Comparison of ENCODE assay signal across 24 mouse cellular contexts in the genomic region with DNA sequence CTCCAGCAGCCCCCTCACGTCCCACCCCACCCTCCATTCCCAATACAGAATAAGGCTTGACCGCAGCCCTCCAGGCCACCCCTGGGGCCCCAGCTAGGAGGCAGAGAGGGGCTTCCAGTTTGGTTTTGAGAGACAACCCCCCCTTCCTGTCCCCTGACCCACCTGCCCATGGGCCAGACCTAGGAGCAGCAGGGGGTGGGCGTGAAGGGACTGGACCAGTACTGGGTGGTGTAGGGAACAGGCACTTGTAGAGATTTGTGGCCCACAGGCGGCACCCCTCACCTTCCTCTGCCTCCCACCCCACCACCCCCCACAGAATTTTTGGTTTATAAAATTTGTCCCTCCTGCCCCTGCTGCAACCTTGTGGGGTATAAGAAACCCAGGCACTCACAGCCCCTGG. TPM values are rescaled to one million over a fixed set of nuclear protein-coding genes. Genes with fewer than 3 reads are reported as not detected.
DNase-seq lines count a peak whose midpoint lies in the region; ATAC-seq and TF ChIP-seq lines count a peak whose summit lies in the region.
"Had no signal": no experiment of that assay in that cellular context is flagged by ENCODE, and none has a peak within 500 bp of the region (broad histone marks: within the 10 kb centered on the region; RNA-seq: fewer than 3 reads in every experiment).

No protein-coding gene starts in this region.

- peaks cover 81% of the 10 kb centered on the region for H3K4me1 ChIP-seq in heart, embryonic 13.5 days
- peaks cover 3 to 31% of the 10 kb centered on the region in 2 experiments; a peak in 3 of 4 replicates for H3K4me1 ChIP-seq in ES-E14 (ENCODE audit: control insufficient read depth in 2 of 2, insufficient read depth in 2 of 2, low read length in 2 of 2, poor library complexity in 1 of 2)
- peaks cover 64% of the 10 kb centered on the region for H3K4me1 ChIP-seq in embryonic facial prominence, embryonic 13.5 days

- H3K27ac ChIP-seq in heart, embryonic 13.5 days (replicated peaks) = no peak overlapping the region; the same call in 1 of the 2 replicates
- H3K27ac ChIP-seq in layer of hippocampus, adult 2 months = peak overlapping the region; percentile 55; the same call in 1 of the 2 replicates
- peak overlapping the region; percentile 54; the same call in 1 of the 2 replicates for H3K27ac ChIP-seq in ES-E14 (ENCODE audit: insufficient read depth, low read depth, low read length, poor library complexity, severe bottlenecking)
- H3K27ac ChIP-seq in embryonic facial prominence, embryonic 13.5 days = 0 out of 2 replicates have a peak overlapping the region, but pooled peaks have one; percentile 7
- H3K27ac ChIP-seq: hindbrain, embryonic 15.5 days; intestine, embryonic 15.5 days; limb, embryonic 15.5 days; liver, embryonic 14.5 days; stomach, embryonic 15.5 days had no signal

- DNase-seq in heart, postnatal 10 days = no peak
- peak in 1 of 2 experiments; percentile 6 for DNase-seq in layer of hippocampus, adult 2 months (ENCODE audit: low spot score in 2 of 2)
- DNase-seq in layer of hippocampus, adult 8-10 months (ENCODE audit: low spot score in 2 of 2) = no peak
- no peak for DNase-seq in ES-E14 (ENCODE audit: low read depth, low spot score)
- no peak for DNase-seq in gastrocnemius, postnatal 10 days
- DNase-seq: adrenal gland, postnatal 36 days; cerebellum, adult 11 months; cerebellum, postnatal 25 days; forebrain, postnatal 0 days; heart, postnatal 14 days; lung, embryonic 14.5 days; right cerebral cortex, adult 18-20 months; right cerebral cortex, postnatal 4 days; thymus, postnatal 25 days had no signal

- no peak overlapping the region for H3K4me2 ChIP-seq in heart, embryonic 13.5 days
- no peak overlapping the region for H3K4me2 ChIP-seq in embryonic facial prominence, embryonic 13.5 days
- H3K4me2 ChIP-seq: hindbrain, embryonic 15.5 days; intestine, embryonic 15.5 days; limb, embryonic 15.5 days; lung, embryonic 14.5 days; stomach, embryonic 15.5 days had no signal

- peak overlapping the region; percentile 56 for H3K9ac ChIP-seq in heart, embryonic 13.5 days
- H3K9ac ChIP-seq in ES-E14 (ENCODE audit: insufficient read depth, low read depth, low read length, poor library complexity, severe bottlenecking) = no peak overlapping the region
- H3K9ac ChIP-seq in embryonic facial prominence, embryonic 13.5 days = 0 out of 2 replicates have a peak overlapping the region, but pooled peaks have one; percentile 21
- H3K9ac ChIP-seq: forebrain, postnatal 0 days; hindbrain, embryonic 15.5 days; intestine, embryonic 15.5 days; limb, embryonic 15.5 days; liver, embryonic 14.5 days; lung, embryonic 14.5 days; stomach, embryonic 15.5 days had no signal

- ATAC-seq in heart, embryonic 13.5 days (ENCODE audit: extremely low read depth, insufficient number of reproducible peaks, low FRiP score, low TSS enrichment) = no peak
- ATAC-seq in embryonic facial prominence, embryonic 13.5 days (ENCODE audit: insufficient number of reproducible peaks, insufficient read depth, low FRiP score, low TSS enrichment, low read depth) = no peak
- no peak for ATAC-seq in cerebellum, adult (ENCODE audit: insufficient number of reproducible peaks, low FRiP score, low TSS enrichment)
- ATAC-seq: forebrain, postnatal 0 days; intestine, embryonic 15.5 days had no signal

- H3K4me3 ChIP-seq in heart, embryonic 13.5 days = no peak overlapping the region
- no peak overlapping the region for H3K4me3 ChIP-seq in layer of hippocampus, adult 2 months
- no peak overlapping the region for H3K4me3 ChIP-seq in ES-E14 (ENCODE audit: insufficient read depth in 1 of 2, low read depth in 1 of 2, low read length in 2 of 2, poor library complexity in 1 of 2, severe bottlenecking in 1 of 2)
- H3K4me3 ChIP-seq in embryonic facial prominence, embryonic 13.5 days = no peak overlapping the region
- H3K4me3 ChIP-seq: heart, embryonic 10.5 days; hindbrain, embryonic 15.5 days; intestine, embryonic 15.5 days; limb, embryonic 15.5 days; megakaryocyte, embryonic 14.5 days; stomach, embryonic 15.5 days had no signal

- in situ Hi-C loops in ES-E14 (cut with MboI; ENCODE audit: low sequenced_read_pairs in 2 of 2, unreplicated experiment in 2 of 2) = no loop called here

- H3K9me3 ChIP-seq in heart, embryonic 13.5 days = no peaks in the 10 kb centered on the region
- no peaks in the 10 kb centered on the region for H3K9me3 ChIP-seq in ES-E14 (ENCODE audit: control insufficient read depth, insufficient read depth, low read depth, low read length)
- no peaks in the 10 kb centered on the region for H3K9me3 ChIP-seq in embryonic facial prominence, embryonic 13.5 days
- H3K9me3 ChIP-seq: heart, embryonic 10.5 days; hindbrain, embryonic 15.5 days; intestine, embryonic 15.5 days; limb, embryonic 15.5 days; megakaryocyte, embryonic 14.5 days; stomach, embryonic 15.5 days had no signal

- no peak for TF ChIP-seq CTCF in layer of hippocampus, adult 2 months (conservative IDR thresholded peaks at IDR 0.05)

- no peaks in the 10 kb centered on the region for H3K27me3 ChIP-seq in heart, embryonic 13.5 days (replicated peaks)
- H3K27me3 ChIP-seq in embryonic facial prominence, embryonic 13.5 days = no peaks in the 10 kb centered on the region
- H3K27me3 ChIP-seq: hindbrain, embryonic 15.5 days; intestine, embryonic 15.5 days; limb, embryonic 15.5 days; stomach, embryonic 15.5 days had no signal

- WGBS in heart, embryonic 13.5 days = 89% methylated on average over 4 of the region's 4 CpGs
- WGBS in embryonic facial prominence, embryonic 13.5 days = 95% methylated on average over 4 of the region's 4 CpGs

- peaks cover 59% of the 10 kb centered on the region for H3K36me3 ChIP-seq in heart, embryonic 13.5 days
- H3K36me3 ChIP-seq in ES-E14 (ENCODE audit: control insufficient read depth, insufficient read depth, low read length, poor library complexity, severe bottlenecking) = peaks cover 43% of the 10 kb centered on the region
- peaks cover 54% of the 10 kb centered on the region for H3K36me3 ChIP-seq in embryonic facial prominence, embryonic 13.5 days
- H3K36me3 ChIP-seq: hindbrain, embryonic 15.5 days had no signal

- intact Hi-C loops in heart, postnatal 10 days (cut with DNase I) = loop anchor here (5.0 kb wide), 1 partner anchor 144 kb away; no protein-coding TSS in a partner anchor

TF ChIP-seq in ES-E14, 5 proteins besides CTCF, POLR2A, EP300 and RAD21:
- TF ChIP-seq HCFC1 (IDR thresholded peaks at IDR 0.05; ENCODE audit: borderline replicate concordance, insufficient read depth, low read length) (no peak), CHD2 (IDR thresholded peaks at IDR 0.05; ENCODE audit: low read depth, low read length) (no peak), MAFK (IDR thresholded peaks at IDR 0.05; ENCODE audit: insufficient read depth, low read depth, low read length) (no peak)

RNA-seq across cellular contexts. Expression of a gene that starts 5.7 kb away (rescaled TPM):
- 7.8 and 8.2 TPM in 2 replicates for polyA plus RNA-seq in heart, embryonic 13.5 days (2015; fragmentation: Nextera tagmentation; extraction: Ambion mirVana)
- 10 to 100 TPM; 69.7 to 72.0 TPM for total RNA-seq in heart, postnatal 10 days (2021)
- 100 to 1,000 TPM; 206 to 220 TPM for total RNA-seq in layer of hippocampus, adult 2 months (2021)
- 100 to 1,000 TPM; 198 to 216 (median 204) TPM for total RNA-seq in layer of hippocampus, adult 8-10 months (2022)
- 38.2 and 38.5 TPM in 2 replicates for total RNA-seq in ES-E14 (2012; rRNA removed)
- polyA plus RNA-seq in embryonic facial prominence, embryonic 13.5 days (2015; fragmentation: Nextera tagmentation; extraction: Ambion mirVana) = 11.4 and 14.4 TPM in 2 replicates
- 10 to 100 TPM; 51.1 to 60.2 TPM for total RNA-seq in gastrocnemius, postnatal 10 days (2021)

RNA-seq across cellular contexts. Expression of a gene that starts 7.2 kb away (rescaled TPM):
- 11.2 and 14.3 TPM in 2 replicates for polyA plus RNA-seq in heart, embryonic 13.5 days (2015; fragmentation: Nextera tagmentation; extraction: Ambion mirVana)
- total RNA-seq in heart, postnatal 10 days (2021) = 10 to 100 TPM; 38.6 to 42.2 TPM
- 10 to 100 TPM; 40.3 to 45.1 TPM for total RNA-seq in layer of hippocampus, adult 2 months (2021)
- 10 to 100 TPM; 39.0 to 61.0 (median 49.4) TPM for total RNA-seq in layer of hippocampus, adult 8-10 months (2022)
- 82.2 and 87.1 TPM in 2 replicates for total RNA-seq in ES-E14 (2012; rRNA removed)
- 22.2 and 25.3 TPM in 2 replicates for polyA plus RNA-seq in embryonic facial prominence, embryonic 13.5 days (2015; fragmentation: Nextera tagmentation; extraction: Ambion mirVana)
- total RNA-seq in gastrocnemius, postnatal 10 days (2021) = 10 to 100 TPM; 14.9 to 18.4 TPM

RNA-seq across cellular contexts. Expression of a gene that starts 22.1 kb away (rescaled TPM):
- polyA plus RNA-seq in heart, embryonic 13.5 days (2015; fragmentation: Nextera tagmentation; extraction: Ambion mirVana) = 2.1 TPM in 2 replicates
- total RNA-seq in heart, postnatal 10 days (2021) = 10 to 100 TPM in 1 of 2 experiments, 1 to 10 TPM in 1; 8.7 to 11.4 TPM
- total RNA-seq in layer of hippocampus, adult 2 months (2021) = 10 to 100 TPM; 10.5 to 12.7 TPM
- 10 to 100 TPM; 11.2 to 12.5 (median 11.7) TPM for total RNA-seq in layer of hippocampus, adult 8-10 months (2022)
- total RNA-seq in ES-E14 (2012; rRNA removed) = 5.0 and 5.2 TPM in 2 replicates
- polyA plus RNA-seq in embryonic facial prominence, embryonic 13.5 days (2015; fragmentation: Nextera tagmentation; extraction: Ambion mirVana) = 2.9 and 3.4 TPM in 2 replicates
- 1 to 10 TPM; 6.2 to 8.5 TPM for total RNA-seq in gastrocnemius, postnatal 10 days (2021)

RNA-seq across cellular contexts. Expression of a gene that starts 22.9 kb away (rescaled TPM):
- polyA plus RNA-seq in heart, embryonic 13.5 days (2015; fragmentation: Nextera tagmentation; extraction: Ambion mirVana) = 5.3 and 6.6 TPM in 2 replicates
- total RNA-seq in heart, postnatal 10 days (2021) = 10 to 100 TPM; 14.2 TPM
- total RNA-seq in layer of hippocampus, adult 2 months (2021) = 10 to 100 TPM; 23.7 to 24.1 TPM
- total RNA-seq in layer of hippocampus, adult 8-10 months (2022) = 10 to 100 TPM; 22.0 to 28.9 (median 26.5) TPM
- 22.8 and 31.3 TPM in 2 replicates for total RNA-seq in ES-E14 (2012; rRNA removed)
- 8.7 and 9.9 TPM in 2 replicates for polyA plus RNA-seq in embryonic facial prominence, embryonic 13.5 days (2015; fragmentation: Nextera tagmentation; extraction: Ambion mirVana)
- total RNA-seq in gastrocnemius, postnatal 10 days (2021) = 1 to 10 TPM; 6.3 to 7.4 TPM

RNA-seq across cellular contexts. Expression of a gene that starts 24.1 kb away (rescaled TPM):
- polyA plus RNA-seq in heart, embryonic 13.5 days (2015; fragmentation: Nextera tagmentation; extraction: Ambion mirVana) = 22.9 and 23.4 TPM in 2 replicates
- total RNA-seq in heart, postnatal 10 days (2021) = 10 to 100 TPM; 88.4 to 90.5 TPM
- total RNA-seq in layer of hippocampus, adult 2 months (2021) = 100 to 1,000 TPM; 218 to 225 TPM
- 100 to 1,000 TPM; 196 to 252 (median 228) TPM for total RNA-seq in layer of hippocampus, adult 8-10 months (2022)
- total RNA-seq in ES-E14 (2012; rRNA removed) = 68.4 and 72.4 TPM in 2 replicates
- polyA plus RNA-seq in embryonic facial prominence, embryonic 13.5 days (2015; fragmentation: Nextera tagmentation; extraction: Ambion mirVana) = 46.2 and 47.4 TPM in 2 replicates
- 10 to 100 TPM; 65.7 to 73.4 TPM for total RNA-seq in gastrocnemius, postnatal 10 days (2021)
